Mouse (Mus musculus) liver, embryonic 16.5 days (tissue): Measurements from ENCODE around the gene Gnl2. TPM values are rescaled to one million over a fixed set of nuclear protein-coding genes. Genes with fewer than 3 reads are reported as not detected.

Source experiments
- ATAC-seq: fragments of 200-750 bp; cut with Nextera tagmentation; 2 replicates; pipeline ENCODE4 v1.8.0; 2017; ENCODE audit warnings: low read depth, mild to moderate bottlenecking, moderate number of reproducible peaks, moderate library complexity
- H3K27ac ChIP-seq: fragments of 300-500 bp; sonication (generic); 2 replicates; pipeline ENCODE4 v1.5.1; 2014; ENCODE audit warnings: mild to moderate bottlenecking, low read length
- H3K27me3 ChIP-seq: fragments of 300-500 bp; sonication (generic); 2 replicates; pipeline ENCODE4 v1.6.1; 2014; ENCODE audit warnings: low read depth, low read length, mixed read lengths; ENCODE audit not compliant: control insufficient read depth, insufficient read depth
- H3K36me3 ChIP-seq: fragments of 300-500 bp; sonication (generic); 2 replicates; pipeline ENCODE4 v1.6.1; 2014; ENCODE audit warnings: mild to moderate bottlenecking; ENCODE audit not compliant: control insufficient read depth, insufficient read depth
- H3K4me1 ChIP-seq: fragments of 300-500 bp; sonication (generic); 2 replicates; pipeline ENCODE4 v1.6.1; 2014; ENCODE audit warnings: low read depth, low read length, mixed read lengths; ENCODE audit not compliant: control insufficient read depth
- H3K4me2 ChIP-seq: fragments of 300-500 bp; sonication (generic); 2 replicates; pipeline ENCODE4 v1.6.1; 2014; ENCODE audit warnings: low read depth, low read length, mixed read lengths
- H3K4me3 ChIP-seq: fragments of 300-500 bp; sonication (generic); 2 replicates; pipeline ENCODE4 v1.5.1; 2014; ENCODE audit warnings: low read depth, mild to moderate bottlenecking, low read length
- H3K9ac ChIP-seq: fragments of 300-500 bp; sonication (generic); 2 replicates; pipeline ENCODE4 v1.6.1; 2014; ENCODE audit warnings: low read depth, low read length
- H3K9me3 ChIP-seq: fragments of 300-500 bp; sonication (generic); replicated peaks from 2 replicates; pipeline ENCODE4 v1.6.1; 2016; ENCODE audit warnings: low read length; ENCODE audit not compliant: control insufficient read depth
- WGBS: fragments of 180-500 bp; shearing (Covaris S2); extraction: QIAGEN DNeasy Blood & Tissue Kit; methylation state at CpG from one replicate; pipeline ENCODE4 v1.1.7; 2014; ENCODE audit not compliant: insufficient replicate concordance; 5-methylcytosine and 5-hydroxymethylcytosine counted together
- polyA plus RNA-seq: library from polyadenylated mRNA; unstranded; fragments of >200 nt; fragmentation: Nextera tagmentation; extraction: Ambion mirVana; gene quantifications from 2 replicates; pipeline ENCODE4 v1.2.1, GENCODE M21; 2015

Gnl2 gene
- polyA plus RNA-seq, 1 experiment from 2014 or later, result 30.1 TPM

- Histone ChIP-seq H3K9ac (no peak overlapping the region), H3K27me3 (no peaks in the 10 kb centered on the region), H3K27ac (no peak overlapping the region), H3K4me2 (no peak overlapping the region), H3K36me3 (no peaks in the 10 kb centered on the region), H3K4me1 (no peaks in the 10 kb centered on the region), H3K9me3 (no peaks in the 10 kb centered on the region), H3K4me3 (no peak overlapping the region)
- 71% methylated on average over 4 of the region's 4 CpGs for WGBS
- ATAC-seq, result no peak
These were observed 81.0 kb downstream of the Gnl2 start for GRCm38 (mm10) chr4:125097412-125097811.

DNA sequence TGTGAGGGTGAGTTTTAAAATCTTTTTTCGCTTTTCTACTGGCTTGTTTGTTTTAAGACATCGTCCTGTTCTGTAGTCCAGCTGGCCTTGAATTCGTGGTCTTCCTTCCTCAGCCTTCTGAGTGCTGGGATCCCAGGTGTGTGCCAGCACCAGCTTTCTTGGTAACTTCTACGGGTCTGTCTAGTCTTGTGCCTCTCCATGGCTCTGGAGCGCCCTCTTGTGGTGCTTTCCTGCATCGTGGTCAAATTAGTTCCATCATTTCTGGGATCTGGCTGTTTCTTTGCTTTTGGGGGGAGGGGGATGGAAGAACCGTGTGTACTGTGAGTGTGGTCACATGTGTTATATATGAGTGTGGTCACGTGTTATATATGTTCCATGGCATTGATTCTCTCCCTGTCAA, 83.1 kb downstream of the Gnl2 start:
- Histone ChIP-seq H3K4me2 (no peak overlapping the region), H3K27me3 (no peaks in the 10 kb centered on the region), H3K36me3 (peaks cover 4% of the 10 kb centered on the region), H3K27ac (no peak overlapping the region), H3K9me3 (no peaks in the 10 kb centered on the region), H3K4me3 (no peak overlapping the region), H3K4me1 (no peaks in the 10 kb centered on the region), H3K9ac (no peak overlapping the region)
- ATAC-seq, result peak; percentile 55; the same call in 1 of the 2 replicates
- 8% methylated on average over 8 of the region's 8 CpGs for WGBS

- Histone ChIP-seq H3K4me3 (no peak overlapping the region), H3K27me3 (no peaks in the 10 kb centered on the region), H3K36me3 (peaks cover 4% of the 10 kb centered on the region), H3K27ac (no peak overlapping the region), H3K4me2 (no peak overlapping the region), H3K9me3 (no peaks in the 10 kb centered on the region), H3K9ac (no peak overlapping the region), H3K4me1 (no peaks in the 10 kb centered on the region)
- ATAC-seq, result no peak
- WGBS, result 81% methylated on average over 13 of the region's 13 CpGs
These were observed 84.9 kb downstream of the Gnl2 start for GRCm38 (mm10) chr4:125101334-125101733.

Other genes starting within 250 kb of the Gnl2 start
- 8.5 and 10.1 TPM in 2 replicates for gene Mtf1, start 214.5 kb upstream of the Gnl2 start, polyA plus RNA-seq
- gene Yrdc, start 165.9 kb upstream of the Gnl2 start, polyA plus RNA-seq, result 10.6 and 12.5 TPM in 2 replicates
- 8.3 and 11.1 TPM in 2 replicates for gene 1110065P20Rik, start 165.4 kb upstream of the Gnl2 start, polyA plus RNA-seq
- gene Maneal, start 154.4 kb upstream of the Gnl2 start, polyA plus RNA-seq, result 0.02 TPM in 1 of 2 replicates, not detected in the other
- 0.02 TPM in 1 of 2 replicates, not detected in the other for gene Epha10, start 135.7 kb upstream of the Gnl2 start, polyA plus RNA-seq
- gene 9930104L06Rik, start 79.5 kb upstream of the Gnl2 start, polyA plus RNA-seq, result 4.3 TPM in 2 replicates
- gene Cdca8, start 77.3 kb upstream of the Gnl2 start, polyA plus RNA-seq, result 112 and 118 TPM in 2 replicates
- 0.50 and 0.64 TPM in 2 replicates for gene Rspo1, start 30.2 kb upstream of the Gnl2 start, polyA plus RNA-seq
- gene Dnali1, start 49.1 kb downstream of the Gnl2 start, polyA plus RNA-seq, result not detected in 2 replicates
- 10.8 and 11.6 TPM in 2 replicates for gene Snip1, start 50.1 kb downstream of the Gnl2 start, polyA plus RNA-seq
- 15.9 and 17.8 TPM in 2 replicates for gene Meaf6, start 68.5 kb downstream of the Gnl2 start, polyA plus RNA-seq
- 0.52 and 0.65 TPM in 2 replicates for gene Zc3h12a, start 111.3 kb downstream of the Gnl2 start, polyA plus RNA-seq